Mouse (Mus musculus): ENCODE measurements around the gene Specc1l.
"Not testable (repeated sequence)": the region's sequence is repeated elsewhere in the genome, so short reads cannot be mapped to it uniquely, and the experiment has no call there.

Gene Specc1l

GRCm38 (mm10) chr10:75277501-75277900, 65.6 kb downstream of the Specc1l start:
- no peak for DNase-seq (ENCODE audit: low spot score in 2 of 2)

- DNase-seq (ENCODE audit: low spot score in 2 of 2): peak; percentile 44 to 65
Measured at GRCm38 (mm10) chr10:75282648-75283047, 70.8 kb downstream of the Specc1l start.

GRCm38 (mm10) chr10:75283821-75284220, 71.9 kb downstream of the Specc1l start:
- no peak for DNase-seq (ENCODE audit: low spot score in 2 of 2)

- no peak for DNase-seq (ENCODE audit: low spot score in 2 of 2)
Measured at GRCm38 (mm10) chr10:75288579-75288978, 76.7 kb downstream of the Specc1l start.

- DNase-seq (ENCODE audit: low spot score in 2 of 2): no peak
Measured at GRCm38 (mm10) chr10:75289392-75289791, 77.5 kb downstream of the Specc1l start.

GRCm38 (mm10) chr10:75290650-75291049, 78.8 kb downstream of the Specc1l start:
- no peak for DNase-seq (ENCODE audit: low spot score in 2 of 2)

GRCm38 (mm10) chr10:75291338-75291737, 79.5 kb downstream of the Specc1l start:
- DNase-seq (ENCODE audit: low spot score in 2 of 2): no peak

GRCm38 (mm10) chr10:75292206-75292605, 80.3 kb downstream of the Specc1l start:
- not testable (repeated sequence) for DNase-seq (ENCODE audit: low spot score in 2 of 2)

- no peak for DNase-seq (ENCODE audit: low spot score in 2 of 2)
Measured at GRCm38 (mm10) chr10:75293288-75293687, 81.4 kb downstream of the Specc1l start.

GRCm38 (mm10) chr10:75294362-75294761, 82.5 kb downstream of the Specc1l start:
- no peak for DNase-seq (ENCODE audit: low spot score in 2 of 2)

- no peak for DNase-seq (ENCODE audit: low spot score in 2 of 2)
Measured at GRCm38 (mm10) chr10:75294926-75295325, 83.1 kb downstream of the Specc1l start.

GRCm38 (mm10) chr10:75298608-75299007, 86.7 kb downstream of the Specc1l start:
- no peak for DNase-seq (ENCODE audit: low spot score in 2 of 2)

GRCm38 (mm10) chr10:75299785-75300418, 88.0 kb downstream of the Specc1l start:
- peak; percentile 59 to 76 for DNase-seq (ENCODE audit: low spot score in 2 of 2)

GRCm38 (mm10) chr10:75301195-75301806, 89.4 kb downstream of the Specc1l start:
- DNase-seq (ENCODE audit: low spot score in 2 of 2): no peak

- DNase-seq (ENCODE audit: low spot score in 2 of 2): no peak
Measured at GRCm38 (mm10) chr10:75301937-75302336, 90.1 kb downstream of the Specc1l start.

- no peak for DNase-seq (ENCODE audit: low spot score in 2 of 2)
Measured at GRCm38 (mm10) chr10:75302536-75302935, 90.7 kb downstream of the Specc1l start.

GRCm38 (mm10) chr10:75303324-75304048, 91.6 kb downstream of the Specc1l start:
- no peak for DNase-seq (ENCODE audit: low spot score in 2 of 2)

GRCm38 (mm10) chr10:75304049-75304405, 92.2 kb downstream of the Specc1l start:
- no peak for DNase-seq (ENCODE audit: low spot score in 2 of 2)

GRCm38 (mm10) chr10:75304413-75304812, 92.5 kb downstream of the Specc1l start:
- DNase-seq (ENCODE audit: low spot score in 2 of 2): no peak

GRCm38 (mm10) chr10:75307130-75307529, 95.3 kb downstream of the Specc1l start:
- DNase-seq (ENCODE audit: low spot score in 2 of 2): no peak

GRCm38 (mm10) chr10:75312361-75312760, 100.5 kb downstream of the Specc1l start:
- DNase-seq (ENCODE audit: low spot score in 2 of 2): no peak

GRCm38 (mm10) chr10:75314190-75314980, 102.5 kb downstream of the Specc1l start:
- DNase-seq (ENCODE audit: low spot score in 2 of 2): no peak
